Mouse (Mus musculus) liver, embryonic 14.5 days (tissue): ENCODE results near the gene Tapbp. TPM values are rescaled to one million over a fixed set of nuclear protein-coding genes. Genes with fewer than 3 reads are reported as not detected.

Experiments
- ATAC-seq: fragments of 200-750 bp; cut with Nextera tagmentation; 2 replicates; pipeline ENCODE4 v1.8.0; 2017; ENCODE audit warnings: moderate number of reproducible peaks, mild to moderate bottlenecking, moderate library complexity; ENCODE audit not compliant: insufficient read depth
- DNase-seq, 3 experiments: peaks; one replicate each; pipeline ENCODE4 v3.0.0-alpha.2; 2012 to 2013; ENCODE audit warnings: low read depth in 3 of 3, low spot score in 3 of 3
- H3K27ac ChIP-seq: fragments of 300-500 bp; sonication (generic); 2 replicates; pipeline ENCODE4 v1.5.1; 2014; ENCODE audit warnings: moderate library complexity, mild to moderate bottlenecking, control low read depth, inconsistent platforms
- H3K27me3 ChIP-seq: fragments of 300-500 bp; sonication (generic); 2 replicates; pipeline ENCODE4 v1.6.1; 2014; ENCODE audit warnings: mild to moderate bottlenecking, low read length, moderate library complexity; ENCODE audit not compliant: control insufficient read depth, insufficient read depth
- H3K36me3 ChIP-seq: fragments of 300-500 bp; sonication (generic); replicated peaks from 2 replicates; pipeline ENCODE4 v1.6.1; 2014; ENCODE audit warnings: low read depth; ENCODE audit not compliant: control insufficient read depth, insufficient read depth
- H3K4me1 ChIP-seq, 2 experiments: fragments of 200-500 bp in 1 of 2; fragments of 300-500 bp in 1 of 2; sonication (generic) in 1 of 2; replicated peaks; 2 replicates each; pipeline ENCODE4 v1.6.1; 2012 to 2014; ENCODE audit warnings: antibody characterized with exemption in 1 of 2, inconsistent platforms in 1 of 2, low read length in 1 of 2; ENCODE audit not compliant: control insufficient read depth in 2 of 2, insufficient read depth in 2 of 2
- H3K4me2 ChIP-seq: fragments of 300-500 bp; sonication (generic); 2 replicates; pipeline ENCODE4 v1.6.1; 2014; ENCODE audit warnings: low read depth, mild to moderate bottlenecking, control low read depth, moderate library complexity
- H3K4me3 ChIP-seq, 2 experiments: fragments of 200-500 bp in 1 of 2; fragments of 300-500 bp in 1 of 2; sonication (generic) in 1 of 2; 2 replicates each; pipeline ENCODE4 v1.5.1; 2012 to 2014; ENCODE audit warnings: low read depth in 2 of 2, low read length in 2 of 2, mild to moderate bottlenecking in 2 of 2, control low read depth in 1 of 2, inconsistent platforms in 1 of 2, moderate library complexity in 1 of 2; ENCODE audit not compliant: insufficient read depth in 1 of 2
- H3K9ac ChIP-seq: fragments of 300-500 bp; sonication (generic); replicated peaks from 2 replicates; pipeline ENCODE4 v1.6.1; 2014; ENCODE audit warnings: mild to moderate bottlenecking, control low read depth, moderate library complexity
- H3K9me3 ChIP-seq: fragments of 300-500 bp; sonication (generic); 2 replicates; pipeline ENCODE4 v1.6.1; 2016; ENCODE audit warnings: low read length, mixed read lengths; ENCODE audit not compliant: control insufficient read depth
- CTCF ChIP-seq: IDR thresholded peaks from 2 replicates; pipeline ENCODE4 v1.5.1; 2016; ENCODE audit warnings: antibody characterized with exemption, low read depth, control low read depth
- EP300 ChIP-seq: IDR thresholded peaks from 2 replicates; pipeline ENCODE4 v1.6.1; 2016; ENCODE audit warnings: antibody characterized with exemption, low read depth
- WGBS: fragments of 180-500 bp; shearing (Covaris S2); extraction: QIAGEN DNeasy Blood & Tissue Kit; methylation state at CpG from one replicate; pipeline ENCODE4 v1.1.7; 2014; ENCODE audit not compliant: insufficient replicate concordance; 5-methylcytosine and 5-hydroxymethylcytosine counted together
- polyA plus RNA-seq, 2 experiments: library from polyadenylated mRNA; depleted of rRNA in 1 of 2; stranded (reverse) in 1 of 2; unstranded in 1 of 2; fragments of >200 nt; fragmentation: Nextera tagmentation in 1 of 2; extraction: Ambion mirVana in 1 of 2; gene quantifications; 2 replicates each; pipeline versions ENCODE4 v1.2.1 to v1.2.3; 2012 to 2014

Tapbp gene
- polyA plus RNA-seq, 2 experiments, result 10.6 to 24.0 TPM

- 85% methylated on average over 21 of the region's 21 CpGs for WGBS
- no peak overlapping the region for H3K9ac ChIP-seq
- H3K9me3 ChIP-seq, result no peaks in the 10 kb centered on the region
- H3K27me3 ChIP-seq, result no peaks in the 10 kb centered on the region
- no peak overlapping the region for H3K27ac ChIP-seq
- peaks cover 4 to 8% of the 10 kb centered on the region in 2 experiments; a peak in 2 of 4 replicates for H3K4me1 ChIP-seq
- TF ChIP-seq CTCF (peak; percentile 39), EP300 (no peak)
- H3K4me2 ChIP-seq, result no peak overlapping the region
- no peak overlapping the region for H3K4me3 ChIP-seq
- no peak for ATAC-seq
- no peak for DNase-seq
- no peaks in the 10 kb centered on the region; the same call in 1 of the 2 replicates for H3K36me3 ChIP-seq
Measured at GRCm38 (mm10) chr17:33925406-33926116, 9.9 kb downstream of the Tapbp start.

- DNase-seq (no peak), ATAC-seq (no peak)
- Histone ChIP-seq H3K4me2 (no peak overlapping the region), H3K27me3 (no peaks in the 10 kb centered on the region), H3K4me1 (peaks cover 4 to 6% of the 10 kb centered on the region in 2 experiments; a peak in 2 of 4 replicates), H3K9me3 (no peaks in the 10 kb centered on the region), H3K36me3 (no peaks in the 10 kb centered on the region; the same call in 1 of the 2 replicates), H3K27ac (no peak overlapping the region), H3K4me3 (no peak overlapping the region), H3K9ac (no peak overlapping the region)
- TF ChIP-seq EP300, result no peak
- TF ChIP-seq CTCF, result peak; percentile 74
- WGBS, result 78% methylated on average over 17 of the region's 17 CpGs
Measured at GRCm38 (mm10) chr17:33926207-33926932, 10.7 kb downstream of the Tapbp start.

- no peaks in the 10 kb centered on the region for H3K27me3 ChIP-seq
- peaks cover 2% of the 10 kb centered on the region; the same call in 1 of the 2 replicates for H3K36me3 ChIP-seq
- no peaks in the 10 kb centered on the region for H3K9me3 ChIP-seq
- peak overlapping the region; percentile 45; the same call in 1 of the 2 replicates for H3K27ac ChIP-seq
- H3K4me3 ChIP-seq, result peak overlapping the region; percentile 85 to 88
- WGBS, result 52% methylated on average over 21 of the region's 21 CpGs
- H3K4me1 ChIP-seq, result peaks cover 4 to 6% of the 10 kb centered on the region in 2 experiments; a peak in 2 of 4 replicates
- no peak for DNase-seq
- H3K9ac ChIP-seq, result peak overlapping the region; percentile 79
- peak overlapping the region; percentile 100 for H3K4me2 ChIP-seq
- TF ChIP-seq EP300 (no peak), CTCF (no peak)
- ATAC-seq, result no peak
Measured at GRCm38 (mm10) chr17:33928251-33928947, 12.7 kb downstream of the Tapbp start.

GRCm38 (mm10) chr17:33929371-33930279 is 13.9 kb downstream of the Tapbp start, which contains the start of gene Rgl2:
Gene Rgl2 (plus strand): TSS chr17:33929543.
- DNase-seq (peak; percentile 87), ATAC-seq (peak; percentile 83)
- peaks cover 2 to 4% of the 10 kb centered on the region in 2 experiments; a peak in 2 of 4 replicates for H3K4me1 ChIP-seq
- H3K9me3 ChIP-seq, result no peaks in the 10 kb centered on the region
- peak within 1 kb of the TSS; percentile 83 for H3K27ac ChIP-seq
- H3K27me3 ChIP-seq, result no peaks in the 10 kb centered on the region
- H3K4me3 ChIP-seq, result peak within 1 kb of the TSS; percentile 85 to 88
- peak within 1 kb of the TSS; percentile 100 for H3K4me2 ChIP-seq
- under 1% methylated on average over 76 of the region's 80 CpGs for WGBS
- peak within 1 kb of the TSS; percentile 79 for H3K9ac ChIP-seq
- TF ChIP-seq EP300 (peak; percentile 62), CTCF (peak; percentile 66)
- H3K36me3 ChIP-seq, result peaks cover 2% of the 10 kb centered on the region; the same call in 1 of the 2 replicates
